Mouse (Mus musculus) MEL (cell line): ENCODE measurements around the gene Zcchc24. TPM values are rescaled to one million over a fixed set of nuclear protein-coding genes. Genes with fewer than 3 reads are reported as not detected.

ENCODE experiments used
- DNase-seq: peaks from one replicate; pipeline ENCODE4 v3.0.0; 2011; ENCODE audit warnings: low read depth, low spot score
- H3K27ac ChIP-seq: 2 replicates; pipeline ENCODE4 v1.5.1; 2012; ENCODE audit warnings: low read depth, mild to moderate bottlenecking, control low read depth, low read length, moderate library complexity; ENCODE audit not compliant: control insufficient read depth
- H3K27me3 ChIP-seq, 2 experiments: fragments of 150-350 bp in 1 of 2; sonication (generic) in 1 of 2; 2 replicates each; pipeline ENCODE4 v1.6.1; 2012; ENCODE audit warnings: low read length in 2 of 2, mild to moderate bottlenecking in 2 of 2, improper control_type of control experiment in 1 of 2, moderate library complexity in 1 of 2; ENCODE audit not compliant: insufficient read depth in 2 of 2, control insufficient read depth in 1 of 2
- H3K36me3 ChIP-seq, 2 experiments: 2 replicates each; pipeline ENCODE4 v1.6.1; 2012 to 2014; ENCODE audit warnings: low read length in 2 of 2, improper control_type of control experiment in 1 of 2, inconsistent platforms in 1 of 2, mild to moderate bottlenecking in 1 of 2; ENCODE audit not compliant: insufficient read depth in 2 of 2, control insufficient read depth in 1 of 2
- H3K4me1 ChIP-seq, 2 experiments: fragments of 150-350 bp in 1 of 2; sonication (generic) in 1 of 2; 2 replicates each; pipeline ENCODE4 v1.6.1; 2012; ENCODE audit warnings: low read length in 2 of 2, improper control_type of control experiment in 1 of 2, mild to moderate bottlenecking in 1 of 2; ENCODE audit not compliant: insufficient read depth in 2 of 2, control insufficient read depth in 1 of 2
- H3K4me3 ChIP-seq, 2 experiments: fragments of 150-350 bp in 1 of 2; sonication (generic) in 1 of 2; 2 replicates each; pipeline ENCODE4 v1.5.1; 2012; ENCODE audit warnings: low read depth in 2 of 2, low read length in 2 of 2, mild to moderate bottlenecking in 2 of 2, moderate library complexity in 2 of 2, control low read depth in 1 of 2, improper control_type of control experiment in 1 of 2; ENCODE audit not compliant: control insufficient read depth in 1 of 2, insufficient read depth in 1 of 2
- H3K79me2 ChIP-seq: 2 replicates; pipeline ENCODE4 v1.6.1; 2012; ENCODE audit warnings: mild to moderate bottlenecking, low read length, moderate library complexity; ENCODE audit not compliant: control insufficient read depth, poor library complexity, insufficient read depth
- H3K9ac ChIP-seq: 2 replicates; pipeline ENCODE4 v1.6.1; 2012; ENCODE audit warnings: low read depth, mild to moderate bottlenecking, control low read depth, low read length, moderate library complexity; ENCODE audit not compliant: control insufficient read depth, poor library complexity, severe bottlenecking
- H3K9me3 ChIP-seq: fragments of 150-350 bp; sonication (generic); replicated peaks from 2 replicates; pipeline ENCODE4 v1.6.1; 2012; ENCODE audit warnings: mild to moderate bottlenecking, low read length, improper control_type of control experiment, moderate library complexity; ENCODE audit not compliant: insufficient read depth
- BHLHE40 ChIP-seq: IDR thresholded peaks from 2 replicates; pipeline ENCODE4 v1.6.1; 2012; ENCODE audit warnings: low read depth, mild to moderate bottlenecking, inconsistent platforms, low read length, improper control_type of control experiment, borderline replicate concordance
- CTCF ChIP-seq, 3 experiments: IDR thresholded peaks in 2 of 3; conservative IDR thresholded peaks in 1 of 3; 2 replicates each; pipeline ENCODE4 v1.5.1; 2011 to 2012; ENCODE audit warnings: low read length in 3 of 3, low read depth in 2 of 3, mild to moderate bottlenecking in 2 of 3, improper control_type of control experiment in 1 of 3, inconsistent platforms in 1 of 3, mixed read lengths in 1 of 3, moderate library complexity in 1 of 3; ENCODE audit not compliant: control insufficient read depth in 1 of 3, insufficient read depth in 1 of 3, poor library complexity in 1 of 3, severe bottlenecking in 1 of 3
- E2F4 ChIP-seq: IDR thresholded peaks from 2 replicates; pipeline ENCODE4 v1.6.1; 2011; ENCODE audit warnings: low read depth, low read length, improper control_type of control experiment, borderline replicate concordance
- ELF1 ChIP-seq: IDR thresholded peaks from 2 replicates; pipeline ENCODE4 v1.6.1; 2014; ENCODE audit warnings: low read depth, mild to moderate bottlenecking, inconsistent platforms, low read length, improper control_type of control experiment, moderate library complexity
- HCFC1 ChIP-seq: IDR thresholded peaks from 2 replicates; pipeline ENCODE4 v1.6.1; 2012; ENCODE audit warnings: low read depth, mild to moderate bottlenecking, inconsistent platforms, low read length, improper control_type of control experiment, moderate library complexity
- KAT2A ChIP-seq: conservative IDR thresholded peaks from 2 replicates; pipeline ENCODE4 v1.6.1; 2012; ENCODE audit warnings: low read depth, low read length, improper control_type of control experiment, inconsistent platforms
- MAFK ChIP-seq: IDR thresholded peaks from 2 replicates; pipeline ENCODE4 v1.6.1; 2011; ENCODE audit warnings: low read depth, mild to moderate bottlenecking, low read length, improper control_type of control experiment, borderline replicate concordance
- MXI1 ChIP-seq: IDR thresholded peaks from 2 replicates; pipeline ENCODE4 v1.6.1; 2011; ENCODE audit warnings: mild to moderate bottlenecking, low read depth, low read length, improper control_type of control experiment
- MYB ChIP-seq: IDR thresholded peaks from 2 replicates; pipeline ENCODE4 v1.6.1; 2011; ENCODE audit warnings: mild to moderate bottlenecking, low read depth, low read length, improper control_type of control experiment
- MYC ChIP-seq: IDR thresholded peaks from 2 replicates; pipeline ENCODE4 v1.6.1; 2011; ENCODE audit warnings: low read depth, mild to moderate bottlenecking, low read length, improper control_type of control experiment, moderate library complexity
- NELFE ChIP-seq: IDR thresholded peaks from 2 replicates; pipeline ENCODE4 v1.6.1; 2011; ENCODE audit warnings: low read depth, low read length, improper control_type of control experiment
- NRF1 ChIP-seq: IDR thresholded peaks from 2 replicates; pipeline ENCODE4 v1.6.1; 2014; ENCODE audit warnings: low read depth, mild to moderate bottlenecking, inconsistent platforms, low read length, improper control_type of control experiment, moderate library complexity; ENCODE audit not compliant: poor library complexity, insufficient read depth, severe bottlenecking
- POLR2A ChIP-seq, 2 experiments: IDR thresholded peaks; 2 replicates each; pipeline ENCODE4 v1.6.1; 2011 to 2012; ENCODE audit warnings: low read length in 2 of 2, mild to moderate bottlenecking in 2 of 2, control low read depth in 1 of 2, improper control_type of control experiment in 1 of 2, low read depth in 1 of 2, moderate library complexity in 1 of 2; ENCODE audit not compliant: control insufficient read depth in 1 of 2, insufficient read depth in 1 of 2, poor library complexity in 1 of 2
- POLR2AphosphoS5 ChIP-seq: IDR thresholded peaks from 2 replicates; pipeline ENCODE4 v1.6.1; 2012; ENCODE audit warnings: low read depth, borderline replicate concordance, mild to moderate bottlenecking, inconsistent platforms, low read length, moderate library complexity, mixed read lengths
- SMC3 ChIP-seq: IDR thresholded peaks from 2 replicates; pipeline ENCODE4 v1.6.1; 2011; ENCODE audit warnings: low read depth, low read length, improper control_type of control experiment
- TBP ChIP-seq: IDR thresholded peaks from 2 replicates; pipeline ENCODE4 v1.8.0; 2011; ENCODE audit warnings: low read depth, low read length, improper control_type of control experiment
- TCF12 ChIP-seq: IDR thresholded peaks from 2 replicates; pipeline ENCODE4 v1.6.1; 2014; ENCODE audit warnings: low read depth, mild to moderate bottlenecking, inconsistent platforms, low read length, improper control_type of control experiment, moderate library complexity
- USF1 ChIP-seq: IDR thresholded peaks from 2 replicates; pipeline ENCODE4 v1.6.1; 2014; ENCODE audit warnings: low read depth, mild to moderate bottlenecking, inconsistent platforms, low read length, improper control_type of control experiment, moderate library complexity
- ZNF384 ChIP-seq: IDR thresholded peaks from 2 replicates; pipeline ENCODE4 v1.6.1; 2012; ENCODE audit warnings: low read depth, mild to moderate bottlenecking, inconsistent platforms, low read length, improper control_type of control experiment
- polyA plus RNA-seq, 2 experiments: library from polyadenylated mRNA; stranded (reverse) in 1 of 2; unstranded in 1 of 2; fragments of >175 nt in 1 of 2; fragments of >200 nt in 1 of 2; gene quantifications; 2 replicates each; pipeline versions ENCODE4 v1.2.1 to v1.2.4; 2012; ENCODE audit warnings: low replicate concordance in 2 of 2, low read depth in 1 of 2; ENCODE audit not compliant: insufficient read length in 2 of 2, insufficient read depth in 1 of 2, missing spikeins in 1 of 2
- total RNA-seq: library from RNA; depleted of rRNA; stranded (reverse); fragments of 300-350 nt; gene quantifications from 2 replicates; pipeline ENCODE4 v1.2.3, GENCODE M21; 2012

Zcchc24 gene
- total and polyA plus RNA-seq, 3 experiments = 2.3 to 8.7 TPM; not detected in 1

- Histone ChIP-seq H3K9ac (no peak overlapping the region), H3K79me2 (no peaks in the 10 kb centered on the region), H3K27me3 (no peaks in the 10 kb centered on the region), H3K9me3 (no peaks in the 10 kb centered on the region), H3K36me3 (peaks cover 0 to 2% of the 10 kb centered on the region in 2 experiments; a peak in 1 of 4 replicates), H3K4me1 (peaks cover 3 to 9% of the 10 kb centered on the region in 2 experiments; a peak in 2 of 4 replicates), H3K27ac (no peak overlapping the region), H3K4me3 (no peak overlapping the region)
- TF ChIP-seq POLR2A (IDR thresholded peaks at IDR 0.05; ENCODE audit: control insufficient read depth in 1 of 2, insufficient read depth in 1 of 2, low read depth in 1 of 2, low read length in 2 of 2, poor library complexity in 1 of 2) = no peak
- no peak for TF ChIP-seq KAT2A
- TF ChIP-seq TCF12 = no peak
- TF ChIP-seq NELFE = no peak
- TF ChIP-seq HCFC1 = no peak
- TF ChIP-seq NRF1 = no peak
- TF ChIP-seq ZNF384 = no peak
- TF ChIP-seq E2F4 = no peak
- no peak for TF ChIP-seq SMC3
- no peak for TF ChIP-seq CTCF (IDR thresholded peaks at IDR 0.05 in 2 of 3, conservative IDR thresholded peaks at IDR 0.05 in 1 of 3; ENCODE audit: control insufficient read depth in 1 of 3, insufficient read depth in 1 of 3, low read depth in 2 of 3, low read length in 3 of 3, poor library complexity in 1 of 3, severe bottlenecking in 1 of 3)
- TF ChIP-seq USF1 = no peak
- no peak for TF ChIP-seq MYB
- no peak for TF ChIP-seq BHLHE40
- TF ChIP-seq MYC = no peak
- no peak for TF ChIP-seq ELF1
- no peak for TF ChIP-seq MAFK
- no peak for DNase-seq
These were observed 12.4 kb downstream of the Zcchc24 start for GRCm38 (mm10) chr14:25756385-25756990.

DNA sequence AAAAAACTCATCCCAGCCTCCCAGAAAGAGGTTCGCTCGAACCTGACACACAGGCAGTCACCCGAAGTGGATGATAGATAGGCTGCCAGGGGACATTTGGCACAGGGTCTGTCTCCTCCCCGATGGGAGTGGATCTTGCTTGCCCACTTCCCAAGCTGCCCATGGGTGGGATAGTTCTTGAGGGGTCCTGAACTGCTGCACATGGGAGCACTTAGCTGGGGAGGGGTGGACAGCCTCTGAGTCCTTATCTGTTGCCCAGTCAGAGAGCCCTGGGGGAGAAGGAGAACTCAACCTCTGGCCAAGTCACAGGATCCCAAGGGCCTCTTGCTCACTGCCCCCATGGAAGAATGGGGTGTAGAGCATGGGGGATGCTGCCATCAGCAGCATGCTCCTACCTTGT lies 13.3 kb downstream of the Zcchc24 start:
- TF ChIP-seq SMC3 (no peak), MXI1 (no peak), POLR2AphosphoS5 (no peak), NELFE (no peak), TBP (no peak), TCF12 (no peak), MAFK (no peak)
- H3K4me1 ChIP-seq = peaks cover 0 to 2% of the 10 kb centered on the region in 2 experiments; a peak in 1 of 4 replicates
- H3K4me3 ChIP-seq = no peak overlapping the region
- no peak overlapping the region for H3K27ac ChIP-seq
- no peaks in the 10 kb centered on the region for H3K79me2 ChIP-seq
- H3K9me3 ChIP-seq = no peaks in the 10 kb centered on the region
- H3K27me3 ChIP-seq = no peaks in the 10 kb centered on the region
- H3K36me3 ChIP-seq = no peaks in the 10 kb centered on the region
- no peak overlapping the region for H3K9ac ChIP-seq
- DNase-seq = no peak
